Mouse (Mus musculus) lung, postnatal 0 days (tissue): Measurements from ENCODE around the gene Ap5z1.

Source experiments
- CTCF ChIP-seq: IDR thresholded peaks from 2 replicates; pipeline ENCODE4 v1.5.1; 2016; ENCODE audit warnings: antibody characterized with exemption, mild to moderate bottlenecking
- EP300 ChIP-seq: IDR thresholded peaks from 2 replicates; pipeline ENCODE4 v1.6.1; 2016; ENCODE audit warnings: antibody characterized with exemption, mild to moderate bottlenecking, control low read depth

DNA sequence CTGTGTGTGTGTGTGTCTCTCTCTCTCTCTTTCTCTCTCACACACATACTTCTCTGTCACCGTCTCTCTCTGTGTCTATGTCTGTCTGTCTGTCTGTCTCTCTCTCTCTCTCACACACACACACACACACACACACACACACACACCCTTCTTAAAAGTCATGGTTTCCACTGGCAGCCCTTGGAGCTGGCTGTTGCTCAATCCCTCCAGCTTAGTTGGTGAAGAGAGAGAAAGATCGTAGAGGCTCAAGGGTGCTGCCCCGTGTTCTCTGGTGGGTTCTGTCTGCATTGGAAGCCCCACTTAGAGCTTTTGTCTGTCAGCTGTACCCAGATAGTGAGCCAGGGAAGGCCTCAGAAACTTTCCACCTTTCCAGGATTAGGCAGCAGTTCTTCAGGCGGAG, 31.0 kb upstream of the Ap5z1 start:
- TF ChIP-seq CTCF = no peak
- TF ChIP-seq EP300 = no peak
